Mouse (Mus musculus) ES-E14 (cell line): ENCODE data around the gene Mtfr1l. TPM values are rescaled to one million over a fixed set of nuclear protein-coding genes. Genes with fewer than 3 reads are reported as not detected.

Experiments used
- DNase-seq: peaks from one replicate; pipeline ENCODE4 v3.0.0-alpha.2; 2013; ENCODE audit warnings: low read depth, low spot score
- H3K27ac ChIP-seq: 2 replicates; pipeline ENCODE4 v1.5.1; 2012; ENCODE audit warnings: low read depth, mild to moderate bottlenecking, low read length, moderate library complexity, mixed read lengths; ENCODE audit not compliant: poor library complexity, insufficient read depth, severe bottlenecking
- H3K36me3 ChIP-seq: 2 replicates; pipeline ENCODE4 v1.6.1; 2012; ENCODE audit warnings: mild to moderate bottlenecking, low read length, moderate library complexity, mixed read lengths; ENCODE audit not compliant: control insufficient read depth, poor library complexity, insufficient read depth, severe bottlenecking
- H3K4me1 ChIP-seq, 2 experiments: fragments of 150-350 bp in 1 of 2; sonication (generic) in 1 of 2; 2 replicates each; pipeline ENCODE4 v1.6.1; 2012; ENCODE audit warnings: low read length in 2 of 2, mild to moderate bottlenecking in 1 of 2, mixed read lengths in 1 of 2; ENCODE audit not compliant: control insufficient read depth in 2 of 2, insufficient read depth in 2 of 2, poor library complexity in 1 of 2
- H3K4me3 ChIP-seq, 2 experiments: fragments of 150-350 bp in 1 of 2; sonication (generic) in 1 of 2; 2 replicates each; pipeline ENCODE4 v1.5.1; 2012; ENCODE audit warnings: low read length in 2 of 2, low read depth in 1 of 2, mild to moderate bottlenecking in 1 of 2, mixed read lengths in 1 of 2; ENCODE audit not compliant: insufficient read depth in 1 of 2, poor library complexity in 1 of 2, severe bottlenecking in 1 of 2
- H3K9ac ChIP-seq: 2 replicates; pipeline ENCODE4 v1.6.1; 2012; ENCODE audit warnings: low read depth, mild to moderate bottlenecking, low read length, mixed read lengths; ENCODE audit not compliant: poor library complexity, insufficient read depth, severe bottlenecking
- H3K9me3 ChIP-seq: fragments of 150-350 bp; sonication (generic); 2 replicates; pipeline ENCODE4 v1.6.1; 2012; ENCODE audit warnings: low read depth, mild to moderate bottlenecking, low read length; ENCODE audit not compliant: control insufficient read depth, insufficient read depth
- CHD2 ChIP-seq: IDR thresholded peaks from 2 replicates; pipeline ENCODE4 v1.6.1; 2014; ENCODE audit warnings: mild to moderate bottlenecking, low read depth, low read length, inconsistent platforms
- HCFC1 ChIP-seq: IDR thresholded peaks from 2 replicates; pipeline ENCODE4 v1.6.1; 2012; ENCODE audit warnings: low read length, inconsistent platforms, borderline replicate concordance; ENCODE audit not compliant: insufficient read depth
- MAFK ChIP-seq: IDR thresholded peaks from 2 replicates; pipeline ENCODE4 v1.6.1; 2014; ENCODE audit warnings: mild to moderate bottlenecking, low read depth, low read length, inconsistent platforms; ENCODE audit not compliant: insufficient read depth
- ZC3H11A ChIP-seq: IDR thresholded peaks from 2 replicates; pipeline ENCODE4 v1.6.1; 2012; ENCODE audit warnings: low read depth, mild to moderate bottlenecking, inconsistent platforms, low read length, borderline replicate concordance
- ZNF384 ChIP-seq: IDR thresholded peaks from 2 replicates; pipeline ENCODE4 v1.6.1; 2012; ENCODE audit warnings: low read depth, low read length, inconsistent platforms
- in situ Hi-C, 2 experiments: fragments of 600-800 bp; cut with MboI; formaldehyde crosslinking; loops; one replicate each; pipeline ENCODE4 v1.15.1; 2025; ENCODE audit warnings: low sequenced_read_pairs in 2 of 2, inconsistent platforms in 1 of 2; ENCODE audit not compliant: unreplicated experiment in 2 of 2
- total RNA-seq: library from RNA; depleted of rRNA; stranded (reverse); fragments of 300-350 nt; gene quantifications from 2 replicates; pipeline ENCODE4 v1.2.3, GENCODE M21; 2012

The Mtfr1l gene
- total RNA-seq, 1 experiment: 43.7 TPM

DNA sequence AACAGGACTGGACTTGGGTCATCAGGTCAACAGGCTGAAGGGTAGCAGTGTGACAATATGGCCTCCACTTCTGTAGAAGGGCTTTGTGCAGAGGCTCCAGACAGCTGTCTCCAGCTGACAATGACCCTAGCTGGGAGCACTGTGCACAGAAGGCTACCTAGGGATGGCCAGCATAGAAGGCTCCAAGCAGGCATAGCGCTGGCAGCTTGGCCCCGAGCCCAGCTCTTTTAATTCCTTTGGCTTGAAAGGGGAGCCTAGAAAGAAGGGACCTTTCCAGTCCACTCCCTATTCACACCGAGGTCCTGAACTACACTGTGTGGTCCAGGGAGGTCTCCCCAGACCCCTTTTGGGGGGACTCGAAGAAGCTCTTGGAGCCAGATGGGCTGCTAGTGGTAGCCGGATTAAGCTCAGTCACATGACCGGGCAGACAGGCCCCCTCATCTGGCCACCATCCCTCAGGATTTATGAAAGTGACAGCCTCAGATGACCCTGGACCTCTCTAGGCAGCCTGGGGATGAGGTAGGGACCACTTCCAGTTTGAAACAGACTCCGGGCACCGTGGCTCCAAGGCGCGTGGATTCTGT lies 3.9 kb upstream of the Mtfr1l start:
- no peak for DNase-seq
- no peaks in the 10 kb centered on the region for H3K9me3 ChIP-seq
- in situ Hi-C loops: no loop called here
- no peak overlapping the region for H3K9ac ChIP-seq
- no peaks in the 10 kb centered on the region for H3K36me3 ChIP-seq
- H3K27ac ChIP-seq: no peak overlapping the region
- no peak overlapping the region for H3K4me3 ChIP-seq
- TF ChIP-seq ZC3H11A (no peak), CHD2 (no peak), MAFK (no peak), ZNF384 (no peak), HCFC1 (no peak)
- H3K4me1 ChIP-seq: peaks cover 2 to 4% of the 10 kb centered on the region in 2 experiments; a peak in 3 of 4 replicates

DNA sequence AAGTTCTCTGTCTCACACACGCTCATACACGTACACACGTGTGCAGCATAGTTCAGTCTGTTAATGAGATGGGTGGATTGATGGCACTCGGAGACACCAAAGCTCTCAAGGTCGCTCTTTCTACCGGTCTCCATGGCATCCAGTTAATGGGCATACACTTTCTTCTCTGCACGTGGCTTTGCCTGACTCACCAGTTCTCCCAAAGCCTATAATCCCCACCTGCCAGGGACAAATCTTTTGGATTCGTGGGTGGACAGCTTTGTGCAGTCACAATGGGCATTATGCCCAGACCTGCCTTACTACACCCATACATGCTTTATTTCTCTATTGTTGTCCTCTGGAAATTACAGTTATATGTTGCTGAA lies 582 bp upstream of the Mtfr1l start:
- Histone ChIP-seq H3K4me1 (peaks cover 4 to 5% of the 10 kb centered on the region in 2 experiments; a peak in 3 of 4 replicates), H3K9me3 (no peaks in the 10 kb centered on the region), H3K27ac (peak overlapping the region; percentile 67), H3K4me3 (peak overlapping the region; percentile 64 to 75), H3K9ac (peak overlapping the region; percentile 69), H3K36me3 (0 out of 2 replicates have a peak, but pooled peaks cover under 1% of the 10 kb centered on the region)
- in situ Hi-C loops: no loop called here
- DNase-seq: no peak
- no peak for TF ChIP-seq CHD2
- no peak for TF ChIP-seq ZNF384
- TF ChIP-seq HCFC1: no peak
- no peak for TF ChIP-seq ZC3H11A
- TF ChIP-seq MAFK: no peak

DNA sequence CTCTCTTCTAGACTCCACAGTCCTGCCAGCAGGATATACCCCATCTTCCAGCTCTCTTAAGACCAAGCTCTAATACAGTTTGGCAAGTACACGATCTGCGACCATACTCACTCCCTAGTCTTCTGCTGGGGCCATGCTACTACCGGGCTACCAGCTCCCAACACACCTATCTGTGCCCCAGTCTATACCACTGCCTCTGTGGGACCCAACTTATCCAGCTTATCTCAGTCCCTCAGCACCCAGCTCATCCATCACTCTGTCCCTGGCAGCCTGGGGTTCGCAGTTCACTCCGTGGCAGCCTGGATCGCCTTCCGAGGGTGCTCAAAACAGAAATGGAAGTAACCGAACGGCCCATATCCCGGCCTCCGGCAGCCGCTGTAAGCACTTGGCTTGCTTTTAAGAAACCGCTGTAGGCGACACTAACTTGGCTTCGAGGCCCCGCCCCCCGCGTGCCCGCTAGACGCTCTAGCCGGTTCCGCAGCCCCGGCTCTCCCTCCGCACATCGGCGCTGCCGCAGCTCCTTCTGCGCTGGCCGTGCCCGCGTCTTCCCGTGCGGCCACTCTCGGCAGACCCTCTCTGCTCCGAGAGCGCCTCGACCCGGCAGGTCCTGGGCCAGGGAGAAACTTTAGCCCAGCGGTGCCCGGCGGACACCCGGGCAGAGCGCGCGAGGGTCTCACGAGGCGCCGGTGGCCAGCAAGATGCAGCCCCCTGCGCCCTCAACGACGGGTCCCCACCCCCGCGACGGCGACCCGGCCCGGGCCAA lies 882 bp downstream of the Mtfr1l start:
- peaks cover 10% of the 10 kb centered on the region for H3K36me3 ChIP-seq
- H3K9me3 ChIP-seq: no peaks in the 10 kb centered on the region
- peak overlapping the region; percentile 29; the same call in 1 of the 2 replicates for H3K27ac ChIP-seq
- peak overlapping the region; percentile 75 to 84 for H3K4me3 ChIP-seq
- in situ Hi-C loops: no loop called here
- peak overlapping the region; percentile 87 for H3K9ac ChIP-seq
- DNase-seq: peak; percentile 30
- H3K4me1 ChIP-seq: peaks cover 4 to 5% of the 10 kb centered on the region in 2 experiments; a peak in 3 of 4 replicates
- TF ChIP-seq ZC3H11A: no peak
- TF ChIP-seq CHD2: no peak
- TF ChIP-seq ZNF384: no peak
- no peak for TF ChIP-seq HCFC1
- no peak for TF ChIP-seq MAFK

DNA sequence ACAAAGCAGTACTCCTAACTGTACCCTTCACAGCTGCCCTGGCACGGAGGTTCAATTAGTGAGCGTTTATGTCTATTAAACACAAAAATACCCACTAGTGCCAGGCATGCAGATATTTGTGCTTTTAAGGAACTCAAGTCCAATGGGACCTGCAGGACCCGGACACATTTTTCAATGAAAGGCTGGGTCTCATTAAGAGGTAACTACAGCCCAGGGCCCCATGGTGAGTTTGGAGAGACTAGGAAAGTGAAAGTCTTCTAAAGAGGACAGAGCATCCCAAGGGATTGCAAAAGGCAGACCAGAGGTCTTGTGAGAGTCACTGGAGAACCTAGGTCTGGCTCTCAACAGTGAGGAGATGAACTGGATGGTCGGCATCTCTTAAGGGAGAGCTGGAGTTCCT lies 1.8 kb downstream of the Mtfr1l start:
- Histone ChIP-seq H3K36me3 (peaks cover 16% of the 10 kb centered on the region), H3K4me1 (peaks cover 4 to 5% of the 10 kb centered on the region in 2 experiments; a peak in 3 of 4 replicates), H3K27ac (no peak overlapping the region), H3K9ac (no peak overlapping the region), H3K4me3 (peak overlapping the region in 1 of 2 experiments; percentile 75; a peak in 1 of 4 replicates), H3K9me3 (no peaks in the 10 kb centered on the region)
- in situ Hi-C loops: no loop called here
- DNase-seq: no peak
- TF ChIP-seq CHD2 (no peak), ZC3H11A (no peak), ZNF384 (no peak), HCFC1 (no peak), MAFK (no peak)
